Mouse (Mus musculus) layer of hippocampus, adult 9-11 months (tissue): ENCODE measurements at regions not wholly inside any gene's neighbourhood (a gene's known extent, or its start where the extent isn't known, plus 50 kb on each side); places are given as distances from the start of the nearest gene placed in this dataset.

ENCODE experiments used
- DNase-seq: peaks from one replicate; pipeline ENCODE4 v3.0.0; 2022

- no peak for DNase-seq
Observed at GRCm38 (mm10) chr9:115551080-115551479, 240.9 kb upstream of the Stt3b start.

- DNase-seq, result no peak
Observed at GRCm38 (mm10) chr9:115551501-115551900, 241.3 kb upstream of the Stt3b start.

- DNase-seq, result peak; percentile 43
Observed at GRCm38 (mm10) chr9:115558131-115558530, 247.9 kb upstream of the Stt3b start.

GRCm38 (mm10) chr9:115559521-115559920, 249.3 kb upstream of the Stt3b start:
- DNase-seq, result no peak

- DNase-seq, result no peak
Observed at GRCm38 (mm10) chr9:115561207-115561606, 251.0 kb upstream of the Stt3b start.

GRCm38 (mm10) chr9:115562783-115563182, 252.6 kb upstream of the Stt3b start:
- DNase-seq, result no peak

- DNase-seq, result peak; percentile 24
Observed at GRCm38 (mm10) chr9:115564366-115564765, 254.1 kb upstream of the Stt3b start.

- DNase-seq, result no peak
Observed at GRCm38 (mm10) chr9:115568693-115569334, 258.6 kb upstream of the Stt3b start.

- no peak for DNase-seq
Observed at GRCm38 (mm10) chr9:115570998-115571397, 260.8 kb upstream of the Stt3b start.

- no peak for DNase-seq
Observed at GRCm38 (mm10) chr9:115581116-115581515, 270.9 kb upstream of the Stt3b start.

GRCm38 (mm10) chr9:115583548-115583947, 273.3 kb upstream of the Stt3b start:
- no peak for DNase-seq

- DNase-seq, result no peak
Observed at GRCm38 (mm10) chr9:115584874-115585273, 274.7 kb upstream of the Stt3b start.

- no peak for DNase-seq
Observed at GRCm38 (mm10) chr9:115592466-115592865, 282.2 kb upstream of the Stt3b start.

- no peak for DNase-seq
Observed at GRCm38 (mm10) chr9:115600228-115600627, 290.0 kb upstream of the Stt3b start.

- no peak for DNase-seq
Observed at GRCm38 (mm10) chr9:115600826-115601225, 290.6 kb upstream of the Stt3b start.

- no peak for DNase-seq
Observed at GRCm38 (mm10) chr9:115602772-115603171, 292.6 kb upstream of the Stt3b start.

GRCm38 (mm10) chr9:115604450-115604849, 294.2 kb upstream of the Stt3b start:
- peak; percentile 59 for DNase-seq

GRCm38 (mm10) chr9:115604968-115605682, 294.9 kb upstream of the Stt3b start:
- no peak for DNase-seq

GRCm38 (mm10) chr9:115607961-115608360, 297.7 kb upstream of the Stt3b start:
- DNase-seq, result no peak

GRCm38 (mm10) chr9:115608377-115608776, 298.2 kb upstream of the Stt3b start:
- DNase-seq, result no peak

- no peak for DNase-seq
Observed at GRCm38 (mm10) chr9:115609904-115610303, 299.4 kb upstream of the Gadl1 start.

GRCm38 (mm10) chr9:115611713-115612112, 297.5 kb upstream of the Gadl1 start:
- no peak for DNase-seq

GRCm38 (mm10) chr9:115612908-115613307, 296.3 kb upstream of the Gadl1 start:
- DNase-seq, result no peak

GRCm38 (mm10) chr9:115614007-115614406, 295.2 kb upstream of the Gadl1 start:
- no peak for DNase-seq

- no peak for DNase-seq
Observed at GRCm38 (mm10) chr9:115617909-115618308, 291.3 kb upstream of the Gadl1 start.
